Mouse (Mus musculus) liver, embryonic 14.5 days (tissue): Measurements from ENCODE around the gene Angptl2. TPM values are rescaled to one million over a fixed set of nuclear protein-coding genes. Genes with fewer than 3 reads are reported as not detected.
A peak's percentile ranks its signal among the peaks of the same experiment; 100 is the strongest.

Experiments used
- ATAC-seq: fragments of 200-750 bp; cut with Nextera tagmentation; 2 replicates; pipeline ENCODE4 v1.8.0; 2017; ENCODE audit warnings: moderate number of reproducible peaks, mild to moderate bottlenecking, moderate library complexity; ENCODE audit not compliant: insufficient read depth
- DNase-seq, 3 experiments: peaks; one replicate each; pipeline ENCODE4 v3.0.0-alpha.2; 2012 to 2013; ENCODE audit warnings: low read depth in 3 of 3, low spot score in 3 of 3
- H3K27ac ChIP-seq: fragments of 300-500 bp; sonication (generic); 2 replicates; pipeline ENCODE4 v1.5.1; 2014; ENCODE audit warnings: moderate library complexity, mild to moderate bottlenecking, control low read depth, inconsistent platforms
- H3K27me3 ChIP-seq: fragments of 300-500 bp; sonication (generic); 2 replicates; pipeline ENCODE4 v1.6.1; 2014; ENCODE audit warnings: mild to moderate bottlenecking, low read length, moderate library complexity; ENCODE audit not compliant: control insufficient read depth, insufficient read depth
- H3K36me3 ChIP-seq: fragments of 300-500 bp; sonication (generic); replicated peaks from 2 replicates; pipeline ENCODE4 v1.6.1; 2014; ENCODE audit warnings: low read depth; ENCODE audit not compliant: control insufficient read depth, insufficient read depth
- H3K4me1 ChIP-seq, 2 experiments: fragments of 200-500 bp in 1 of 2; fragments of 300-500 bp in 1 of 2; sonication (generic) in 1 of 2; replicated peaks; 2 replicates each; pipeline ENCODE4 v1.6.1; 2012 to 2014; ENCODE audit warnings: antibody characterized with exemption in 1 of 2, inconsistent platforms in 1 of 2, low read length in 1 of 2; ENCODE audit not compliant: control insufficient read depth in 2 of 2, insufficient read depth in 2 of 2
- H3K4me2 ChIP-seq: fragments of 300-500 bp; sonication (generic); 2 replicates; pipeline ENCODE4 v1.6.1; 2014; ENCODE audit warnings: low read depth, mild to moderate bottlenecking, control low read depth, moderate library complexity
- H3K4me3 ChIP-seq, 2 experiments: fragments of 200-500 bp in 1 of 2; fragments of 300-500 bp in 1 of 2; sonication (generic) in 1 of 2; 2 replicates each; pipeline ENCODE4 v1.5.1; 2012 to 2014; ENCODE audit warnings: low read depth in 2 of 2, low read length in 2 of 2, mild to moderate bottlenecking in 2 of 2, control low read depth in 1 of 2, inconsistent platforms in 1 of 2, moderate library complexity in 1 of 2; ENCODE audit not compliant: insufficient read depth in 1 of 2
- H3K9ac ChIP-seq: fragments of 300-500 bp; sonication (generic); replicated peaks from 2 replicates; pipeline ENCODE4 v1.6.1; 2014; ENCODE audit warnings: mild to moderate bottlenecking, control low read depth, moderate library complexity
- H3K9me3 ChIP-seq: fragments of 300-500 bp; sonication (generic); 2 replicates; pipeline ENCODE4 v1.6.1; 2016; ENCODE audit warnings: low read length, mixed read lengths; ENCODE audit not compliant: control insufficient read depth
- CTCF ChIP-seq: IDR thresholded peaks from 2 replicates; pipeline ENCODE4 v1.5.1; 2016; ENCODE audit warnings: antibody characterized with exemption, low read depth, control low read depth
- EP300 ChIP-seq: IDR thresholded peaks from 2 replicates; pipeline ENCODE4 v1.6.1; 2016; ENCODE audit warnings: antibody characterized with exemption, low read depth
- WGBS: fragments of 180-500 bp; shearing (Covaris S2); extraction: QIAGEN DNeasy Blood & Tissue Kit; methylation state at CpG from one replicate; pipeline ENCODE4 v1.1.7; 2014; ENCODE audit not compliant: insufficient replicate concordance; 5-methylcytosine and 5-hydroxymethylcytosine counted together
- polyA plus RNA-seq, 2 experiments: library from polyadenylated mRNA; depleted of rRNA in 1 of 2; stranded (reverse) in 1 of 2; unstranded in 1 of 2; fragments of >200 nt; fragmentation: Nextera tagmentation in 1 of 2; extraction: Ambion mirVana in 1 of 2; gene quantifications; 2 replicates each; pipeline versions ENCODE4 v1.2.1 to v1.2.3; 2012 to 2014

Gene Angptl2
- polyA plus RNA-seq, 2 experiments = 1.3 to 1.8 TPM

- no peaks in the 10 kb centered on the region for H3K9me3 ChIP-seq
Measured at GRCm38 (mm10) chr2:33173686-33174085, 42.2 kb upstream of the Angptl2 start.

GRCm38 (mm10) chr2:33176516-33176915 lies 39.4 kb upstream of the Angptl2 start:
- H3K9me3 ChIP-seq = no peaks in the 10 kb centered on the region
- H3K27me3 ChIP-seq = no peaks in the 10 kb centered on the region
- no peak overlapping the region for H3K4me3 ChIP-seq
- no peak for TF ChIP-seq EP300
- TF ChIP-seq CTCF = no peak
- H3K36me3 ChIP-seq = no peaks in the 10 kb centered on the region
- no peak overlapping the region for H3K9ac ChIP-seq
- 16% methylated on average over 7 of the region's 7 CpGs for WGBS
- no peak overlapping the region for H3K4me2 ChIP-seq
- peaks cover 0 to 4% of the 10 kb centered on the region in 2 experiments; a peak in 1 of 4 replicates for H3K4me1 ChIP-seq
- DNase-seq (peak in 1 of 3 experiments; percentile 14), ATAC-seq (no peak)
- H3K27ac ChIP-seq = no peak overlapping the region

More at GRCm38 (mm10) chr2:33173686-33174085, 42.2 kb upstream of the Angptl2 start:
- H3K4me3 ChIP-seq = no peak overlapping the region
- no peak for TF ChIP-seq CTCF
- no peak for TF ChIP-seq EP300
- no peak overlapping the region for H3K9ac ChIP-seq
- ATAC-seq = no peak
- peaks cover 0 to 4% of the 10 kb centered on the region in 2 experiments; a peak in 1 of 4 replicates for H3K4me1 ChIP-seq
- DNase-seq = no peak
- no peak overlapping the region for H3K4me2 ChIP-seq
- H3K27ac ChIP-seq = no peak overlapping the region
- WGBS = 77% methylated on average over 7 of the region's 7 CpGs
- no peaks in the 10 kb centered on the region for H3K36me3 ChIP-seq
- H3K27me3 ChIP-seq = no peaks in the 10 kb centered on the region

- ATAC-seq = no peak
- no peak overlapping the region for H3K9ac ChIP-seq
- 62% methylated on average over 2 of the region's 2 CpGs for WGBS
- H3K4me2 ChIP-seq = no peak overlapping the region
- H3K4me1 ChIP-seq = peaks cover 0 to 4% of the 10 kb centered on the region in 2 experiments; a peak in 1 of 4 replicates
- no peaks in the 10 kb centered on the region for H3K36me3 ChIP-seq
- DNase-seq = no peak
- H3K27ac ChIP-seq = no peak overlapping the region
- H3K4me3 ChIP-seq = no peak overlapping the region
- TF ChIP-seq CTCF = no peak
- no peak for TF ChIP-seq EP300
- no peaks in the 10 kb centered on the region for H3K27me3 ChIP-seq
- no peaks in the 10 kb centered on the region for H3K9me3 ChIP-seq
Measured at GRCm38 (mm10) chr2:33176921-33177320, 38.9 kb upstream of the Angptl2 start.

- H3K27ac ChIP-seq = no peak overlapping the region
- H3K4me3 ChIP-seq = no peak overlapping the region
- H3K4me1 ChIP-seq = peaks cover 0 to 4% of the 10 kb centered on the region in 2 experiments; a peak in 1 of 4 replicates
- no peaks in the 10 kb centered on the region for H3K27me3 ChIP-seq
- ATAC-seq (no peak), DNase-seq (no peak)
- no peak for TF ChIP-seq EP300
- TF ChIP-seq CTCF = no peak
- H3K4me2 ChIP-seq = no peak overlapping the region
- no peaks in the 10 kb centered on the region for H3K9me3 ChIP-seq
- no peaks in the 10 kb centered on the region for H3K36me3 ChIP-seq
- WGBS = 67% methylated on average over 12 of the region's 12 CpGs
- H3K9ac ChIP-seq = no peak overlapping the region
Measured at GRCm38 (mm10) chr2:33177443-33178242, 38.2 kb upstream of the Angptl2 start.

- DNase-seq = no peak
- H3K27ac ChIP-seq = no peak overlapping the region
Measured at GRCm38 (mm10) chr2:33178243-33178932, 37.5 kb upstream of the Angptl2 start.

More at GRCm38 (mm10) chr2:33178243-33178932, 37.5 kb upstream of the Angptl2 start:
- H3K4me2 ChIP-seq = no peak overlapping the region
- TF ChIP-seq CTCF (no peak), EP300 (no peak)
- H3K4me1 ChIP-seq = peaks cover 0 to 4% of the 10 kb centered on the region in 2 experiments; a peak in 1 of 4 replicates
- 68% methylated on average over 11 of the region's 11 CpGs for WGBS
- ATAC-seq = no peak
- no peaks in the 10 kb centered on the region for H3K9me3 ChIP-seq
- no peaks in the 10 kb centered on the region for H3K36me3 ChIP-seq
- H3K4me3 ChIP-seq = no peak overlapping the region
- H3K9ac ChIP-seq = no peak overlapping the region
- H3K27me3 ChIP-seq = no peaks in the 10 kb centered on the region
